Mouse (Mus musculus) C2C12 (cell line): ENCODE measurements around the gene Igtp.
"Not testable (repeated sequence)": the region's sequence is repeated elsewhere in the genome, so short reads cannot be mapped to it uniquely, and the experiment has no call there.

Experiments
- CEBPB ChIP-seq: IDR thresholded peaks from one replicate; pipeline ENCODE4 v1.6.1; 2011; ENCODE audit warnings: low read depth, mild to moderate bottlenecking, control low read depth, moderate library complexity
- CTCF ChIP-seq: IDR thresholded peaks from one replicate; pipeline ENCODE4 v1.5.1; 2011; ENCODE audit not compliant: control insufficient read depth, insufficient read depth, insufficient read length
- FOSL1 ChIP-seq: IDR thresholded peaks from one replicate; pipeline ENCODE4 v1.8.0; 2011; ENCODE audit warnings: mild to moderate bottlenecking, low read length; ENCODE audit not compliant: poor library complexity, insufficient read depth, severe bottlenecking
- MAX ChIP-seq: IDR thresholded peaks from one replicate; pipeline ENCODE4 v1.6.1; 2011; ENCODE audit warnings: mild to moderate bottlenecking, control low read depth
- MYOD1 ChIP-seq: IDR thresholded peaks from one replicate; pipeline ENCODE4 v1.6.1; 2011; ENCODE audit warnings: low read depth; ENCODE audit not compliant: control insufficient read depth, insufficient read length
- MYOG ChIP-seq: IDR thresholded peaks from one replicate; pipeline ENCODE4 v1.6.1; 2011; ENCODE audit not compliant: control insufficient read depth, insufficient read length; ENCODE audit errors: extremely low read depth

- not testable (repeated sequence) for TF ChIP-seq FOSL1, CTCF, MAX, MYOD1, MYOG, CEBPB
Measured at GRCm38 (mm10) chr11:58224872-58225271, 25.5 kb downstream of the Igtp start.
